Mouse (Mus musculus) hindbrain, embryonic 11.5 days (tissue): ENCODE measurements around the gene St3gal5. TPM values are rescaled to one million over a fixed set of nuclear protein-coding genes. Genes with fewer than 3 reads are reported as not detected.

Experiments used
- ATAC-seq: fragments of 200-750 bp; cut with Nextera tagmentation; 2 replicates; pipeline ENCODE4 v1.8.0; 2017; ENCODE audit warnings: mild to moderate bottlenecking, moderate TSS enrichment, moderate library complexity; ENCODE audit not compliant: low FRiP score
- DNase-seq: peaks from one replicate; pipeline ENCODE4 v3.0.0-alpha.2; 2015; ENCODE audit warnings: low spot score
- H3K27ac ChIP-seq: fragments of 300-500 bp; sonication (generic); 2 replicates; pipeline ENCODE4 v1.5.1; 2014; ENCODE audit warnings: mild to moderate bottlenecking, low read depth, low read length
- H3K27me3 ChIP-seq: fragments of 300-500 bp; sonication (generic); 2 replicates; pipeline ENCODE4 v1.6.1; 2014; ENCODE audit warnings: mild to moderate bottlenecking, low read length, moderate library complexity, mixed read lengths; ENCODE audit not compliant: control insufficient read depth, insufficient read depth
- H3K36me3 ChIP-seq: fragments of 300-500 bp; sonication (generic); 2 replicates; pipeline ENCODE4 v1.6.1; 2014; ENCODE audit warnings: mild to moderate bottlenecking, low read length, moderate library complexity, mixed read lengths; ENCODE audit not compliant: control insufficient read depth, insufficient read depth
- H3K4me1 ChIP-seq: fragments of 300-500 bp; sonication (generic); replicated peaks from 2 replicates; pipeline ENCODE4 v1.6.1; 2014; ENCODE audit warnings: low read length, mixed read lengths; ENCODE audit not compliant: control insufficient read depth, insufficient read depth
- H3K4me2 ChIP-seq: fragments of 300-500 bp; sonication (generic); replicated peaks from 2 replicates; pipeline ENCODE4 v1.6.1; 2014; ENCODE audit warnings: mild to moderate bottlenecking, low read depth, low read length
- H3K4me3 ChIP-seq: fragments of 300-500 bp; sonication (generic); 2 replicates; pipeline ENCODE4 v1.5.1; 2014; ENCODE audit warnings: low read depth, low read length
- H3K9ac ChIP-seq: fragments of 300-500 bp; sonication (generic); 2 replicates; pipeline ENCODE4 v1.6.1; 2014; ENCODE audit warnings: low read depth, low read length
- H3K9me3 ChIP-seq: fragments of 300-500 bp; sonication (generic); 2 replicates; pipeline ENCODE4 v1.6.1; 2016; ENCODE audit warnings: low read length; ENCODE audit not compliant: control insufficient read depth
- whole genome bisulfite sequencing: fragments of 180-500 bp; shearing (Covaris S2); extraction: QIAGEN DNeasy Blood & Tissue Kit; methylation state at CpG from one replicate; pipeline ENCODE4 v1.1.7; 2014; 5-methylcytosine and 5-hydroxymethylcytosine counted together
- polyA plus RNA-seq: library from polyadenylated mRNA; unstranded; fragments of >200 nt; fragmentation: Nextera tagmentation; extraction: Ambion mirVana; gene quantifications from 2 replicates; pipeline ENCODE4 v1.2.1, GENCODE M21; 2014

The St3gal5 gene
- polyA plus RNA-seq, 1 experiment from 2014 or later = 50.4 TPM

DNA sequence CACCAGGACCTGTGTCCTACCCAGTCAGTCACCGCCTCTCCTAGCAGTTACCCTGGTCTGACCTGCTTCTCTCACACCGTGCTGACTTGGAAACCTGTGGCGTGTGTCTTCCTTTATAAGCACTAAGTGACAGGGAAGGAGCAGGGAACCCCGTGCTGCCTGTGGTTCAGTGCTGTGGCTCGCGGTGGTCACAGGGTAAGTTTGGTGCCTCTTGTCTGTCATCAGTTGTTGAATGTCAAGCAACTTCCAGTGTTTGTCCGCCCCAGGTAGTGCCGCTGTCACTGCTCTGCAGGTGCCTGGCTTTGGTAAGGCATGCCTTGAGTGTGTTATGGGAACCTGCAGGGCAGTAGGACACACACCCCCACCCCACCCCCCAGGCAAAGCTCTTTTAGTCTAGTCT, 3.5 kb downstream of the St3gal5 start:
- no peak overlapping the region for H3K4me2 ChIP-seq
- H3K4me1 ChIP-seq = 0 out of 2 replicates have a peak, but pooled peaks cover 6% of the 10 kb centered on the region
- no peak for ATAC-seq
- no peak for DNase-seq
- H3K9ac ChIP-seq = no peak overlapping the region
- H3K4me3 ChIP-seq = no peak overlapping the region
- no peak overlapping the region for H3K27ac ChIP-seq
- WGBS = 82% methylated on average over 8 of the region's 8 CpGs
- H3K27me3 ChIP-seq = no peaks in the 10 kb centered on the region
- H3K9me3 ChIP-seq = no peaks in the 10 kb centered on the region
- H3K36me3 ChIP-seq = no peaks in the 10 kb centered on the region

DNA sequence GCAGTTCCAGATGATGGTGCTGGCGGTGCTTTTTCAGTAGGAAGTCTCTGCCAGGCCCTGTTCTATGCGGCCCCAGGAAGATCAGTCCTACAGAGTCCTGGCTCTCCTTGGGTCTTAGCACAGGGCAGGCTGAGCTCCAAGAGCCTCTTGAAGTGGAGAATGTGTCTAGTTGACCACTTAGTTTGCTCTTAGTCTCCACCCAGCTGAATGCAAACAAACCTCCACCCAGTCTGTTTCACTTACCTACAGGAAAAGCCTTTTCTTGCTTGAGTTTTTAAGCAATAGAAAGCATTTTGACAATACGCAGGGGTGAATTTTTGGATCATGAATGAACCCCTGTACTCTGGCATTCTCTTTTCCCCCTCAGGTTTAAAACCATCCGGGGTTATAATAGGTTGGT, 4.0 kb downstream of the St3gal5 start:
- no peak overlapping the region for H3K27ac ChIP-seq
- 88% methylated on average over 4 of the region's 4 CpGs for WGBS
- H3K9ac ChIP-seq = no peak overlapping the region
- H3K27me3 ChIP-seq = no peaks in the 10 kb centered on the region
- no peaks in the 10 kb centered on the region for H3K36me3 ChIP-seq
- H3K4me3 ChIP-seq = no peak overlapping the region
- ATAC-seq (no peak), DNase-seq (no peak)
- H3K9me3 ChIP-seq = no peaks in the 10 kb centered on the region
- 0 out of 2 replicates have a peak, but pooled peaks cover 6% of the 10 kb centered on the region for H3K4me1 ChIP-seq
- no peak overlapping the region for H3K4me2 ChIP-seq

- H3K27me3 ChIP-seq = no peaks in the 10 kb centered on the region
- H3K36me3 ChIP-seq = no peaks in the 10 kb centered on the region
- H3K27ac ChIP-seq = no peak overlapping the region
- H3K9me3 ChIP-seq = no peaks in the 10 kb centered on the region
- WGBS = 75% methylated on average over 5 of the region's 5 CpGs
- H3K4me2 ChIP-seq = no peak overlapping the region
- no peak overlapping the region for H3K9ac ChIP-seq
- no peak overlapping the region for H3K4me3 ChIP-seq
- ATAC-seq (no peak), DNase-seq (no peak)
- H3K4me1 ChIP-seq = 0 out of 2 replicates have a peak, but pooled peaks cover 6% of the 10 kb centered on the region
Measured at GRCm38 (mm10) chr6:72102066-72102465, 4.7 kb downstream of the St3gal5 start.

- 90% methylated on average over 7 of the region's 7 CpGs for WGBS
- H3K9me3 ChIP-seq = no peaks in the 10 kb centered on the region
- H3K9ac ChIP-seq = no peak overlapping the region
Measured at GRCm38 (mm10) chr6:72104534-72104933, 7.1 kb downstream of the St3gal5 start.

GRCm38 (mm10) chr6:72108941-72109892, 11.8 kb downstream of the St3gal5 start:
- no peak for DNase-seq
- Histone ChIP-seq H3K9me3 (no peaks in the 10 kb centered on the region), H3K36me3 (no peaks in the 10 kb centered on the region), H3K27ac (no peak overlapping the region), H3K4me2 (no peak overlapping the region), H3K4me1 (no peaks in the 10 kb centered on the region), H3K9ac (no peak overlapping the region), H3K4me3 (no peak overlapping the region), H3K27me3 (no peaks in the 10 kb centered on the region)
- 76% methylated on average over 14 of the region's 14 CpGs for WGBS
- ATAC-seq = no peak

More at GRCm38 (mm10) chr6:72104534-72104933, 7.1 kb downstream of the St3gal5 start:
- Histone ChIP-seq H3K27ac (no peak overlapping the region), H3K4me3 (no peak overlapping the region), H3K4me1 (0 out of 2 replicates have a peak, but pooled peaks cover 5% of the 10 kb centered on the region), H3K36me3 (no peaks in the 10 kb centered on the region), H3K4me2 (no peak overlapping the region), H3K27me3 (no peaks in the 10 kb centered on the region)
- DNase-seq (no peak), ATAC-seq (no peak)

GRCm38 (mm10) chr6:72110577-72110976, 13.2 kb downstream of the St3gal5 start:
- H3K27me3 ChIP-seq = no peaks in the 10 kb centered on the region
- DNase-seq (no peak), ATAC-seq (no peak)
- no peaks in the 10 kb centered on the region for H3K9me3 ChIP-seq
- H3K27ac ChIP-seq = no peak overlapping the region
- no peak overlapping the region for H3K4me3 ChIP-seq
- no peak overlapping the region for H3K4me2 ChIP-seq
- H3K9ac ChIP-seq = no peak overlapping the region
- H3K4me1 ChIP-seq = no peaks in the 10 kb centered on the region
- H3K36me3 ChIP-seq = no peaks in the 10 kb centered on the region
- WGBS = 90% methylated on average over 3 of the region's 3 CpGs

GRCm38 (mm10) chr6:72112575-72112974, 15.2 kb downstream of the St3gal5 start:
- H3K36me3 ChIP-seq = no peaks in the 10 kb centered on the region
- no peak overlapping the region for H3K9ac ChIP-seq
- WGBS = 41% methylated on average over 6 of the region's 6 CpGs
- no peaks in the 10 kb centered on the region for H3K4me1 ChIP-seq
- ATAC-seq (no peak), DNase-seq (no peak)
- H3K9me3 ChIP-seq = no peaks in the 10 kb centered on the region
- H3K4me2 ChIP-seq = no peak overlapping the region
- no peaks in the 10 kb centered on the region for H3K27me3 ChIP-seq
- H3K27ac ChIP-seq = no peak overlapping the region
- no peak overlapping the region for H3K4me3 ChIP-seq

- Histone ChIP-seq H3K27ac (no peak overlapping the region), H3K9me3 (no peaks in the 10 kb centered on the region), H3K36me3 (no peaks in the 10 kb centered on the region), H3K9ac (no peak overlapping the region), H3K4me3 (no peak overlapping the region), H3K27me3 (no peaks in the 10 kb centered on the region), H3K4me1 (no peaks in the 10 kb centered on the region), H3K4me2 (no peak overlapping the region)
- whole genome bisulfite sequencing = 90% methylated on average over 2 of the region's 2 CpGs
- no peak for ATAC-seq
- DNase-seq = no peak
Measured at GRCm38 (mm10) chr6:72113093-72113702, 15.8 kb downstream of the St3gal5 start.
